Mouse (Mus musculus) lung, postnatal 14 days (tissue): ENCODE results near the gene Cym.

ENCODE experiments used
- DNase-seq: peaks from one replicate; pipeline ENCODE4 v3.0.0; 2021

The Cym gene

DNA sequence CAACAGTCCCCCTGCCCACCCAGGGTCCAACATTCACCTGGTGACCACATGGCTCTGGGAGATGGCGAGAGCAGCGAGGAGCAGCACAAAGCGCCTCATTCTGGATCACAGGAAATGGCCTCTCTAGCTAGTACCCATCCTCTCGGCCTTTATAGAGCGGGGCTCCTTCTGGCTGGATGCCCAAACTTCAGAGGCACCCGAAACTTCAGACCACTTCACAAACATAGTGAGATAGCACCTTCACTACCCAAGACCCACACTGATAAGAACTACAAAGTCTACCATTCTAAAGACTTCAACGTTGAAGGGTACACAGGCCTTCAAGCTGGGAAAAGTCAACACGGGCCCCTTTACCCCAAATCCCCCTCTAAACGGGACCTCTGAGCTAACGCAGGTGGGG, at the start of gene Cym:
TSS of gene Cym (minus strand) at position 125 of the 400 bp plus-strand sequence.
- DNase-seq, result no peak

DNA sequence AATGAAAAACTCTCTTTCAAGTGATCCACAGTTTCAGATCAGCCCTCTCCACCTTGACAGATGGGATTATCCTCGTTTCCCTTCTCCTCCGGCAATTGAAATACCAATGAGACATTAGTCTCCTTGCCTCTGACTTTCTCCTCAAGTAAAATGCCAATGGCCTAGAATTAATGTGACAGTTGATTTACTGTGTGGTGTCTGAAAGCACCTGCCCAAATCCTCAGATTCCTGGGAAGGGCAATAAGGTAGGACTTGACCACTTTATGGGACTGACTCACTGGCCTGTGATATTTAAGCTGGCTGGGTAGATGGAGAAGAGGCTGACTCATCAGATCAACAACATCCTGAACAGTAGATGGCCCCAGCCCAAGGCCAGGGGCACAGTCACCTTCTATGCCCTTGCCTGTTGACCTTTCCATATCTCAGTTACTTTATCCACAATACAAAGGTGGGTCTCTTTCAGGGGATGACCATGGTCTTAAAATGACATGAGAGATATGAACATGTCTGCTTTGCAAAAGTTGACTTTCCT, 45.3 kb upstream of the Cym start:
- no peak for DNase-seq

DNA sequence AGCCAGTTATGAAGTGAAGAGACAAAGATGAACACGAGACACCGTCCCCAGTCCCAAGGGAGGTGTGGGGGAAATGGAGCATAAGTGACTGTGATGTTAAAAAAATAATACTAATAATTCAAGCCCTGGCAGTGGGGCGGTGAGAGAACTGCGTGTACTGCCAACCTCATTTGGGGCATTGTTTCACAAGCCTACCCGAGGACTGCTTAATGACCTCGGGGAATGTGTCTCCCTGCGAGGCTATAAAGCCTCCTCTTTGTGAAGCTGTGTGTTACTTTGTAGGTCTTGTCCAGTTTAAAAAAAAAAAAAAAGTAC, 40.3 kb upstream of the Cym start:
- peak; percentile 48 for DNase-seq

DNA sequence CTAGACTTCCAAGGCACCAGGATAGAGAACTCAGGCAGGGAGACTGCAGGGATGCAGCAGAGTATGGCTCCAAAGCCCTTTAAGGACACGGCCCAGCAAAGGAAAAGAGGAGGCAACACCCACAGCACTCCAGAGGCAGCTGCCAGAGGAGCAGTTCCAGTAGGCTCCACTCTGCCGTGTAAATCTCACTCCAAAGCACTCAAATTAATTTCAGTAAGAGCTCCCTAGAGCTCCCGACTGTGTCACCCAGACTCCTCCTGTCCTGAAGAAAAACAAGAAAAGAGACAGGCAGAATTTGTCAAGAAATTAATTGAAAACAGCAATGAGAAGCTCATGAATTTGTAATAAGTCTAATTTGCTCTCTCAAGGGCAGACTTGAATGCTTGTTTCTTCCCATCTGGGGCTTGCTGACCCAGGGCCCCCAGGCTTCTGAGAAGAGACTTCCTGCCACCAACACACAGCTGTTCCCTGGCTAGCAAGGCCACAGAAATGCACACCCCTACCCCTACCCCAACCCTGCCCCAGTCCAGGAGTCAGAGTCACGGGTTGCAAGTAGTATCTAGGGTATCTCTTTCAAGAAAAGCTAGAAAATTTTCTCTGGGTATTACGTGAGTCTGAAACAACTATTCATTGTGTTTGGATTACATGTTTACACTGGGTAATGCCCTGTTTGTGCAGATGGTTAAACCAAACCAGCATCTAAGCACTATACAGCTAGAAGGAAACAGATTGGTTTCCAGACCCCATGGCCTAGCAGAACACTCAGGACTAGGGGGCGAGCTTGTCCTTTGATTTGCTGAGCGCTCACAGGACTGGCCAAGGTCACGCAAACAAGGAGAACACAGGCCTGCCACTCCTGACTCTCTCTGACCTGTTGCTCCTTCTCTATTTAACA, 39.7 kb upstream of the Cym start:
- no peak for DNase-seq

DNA sequence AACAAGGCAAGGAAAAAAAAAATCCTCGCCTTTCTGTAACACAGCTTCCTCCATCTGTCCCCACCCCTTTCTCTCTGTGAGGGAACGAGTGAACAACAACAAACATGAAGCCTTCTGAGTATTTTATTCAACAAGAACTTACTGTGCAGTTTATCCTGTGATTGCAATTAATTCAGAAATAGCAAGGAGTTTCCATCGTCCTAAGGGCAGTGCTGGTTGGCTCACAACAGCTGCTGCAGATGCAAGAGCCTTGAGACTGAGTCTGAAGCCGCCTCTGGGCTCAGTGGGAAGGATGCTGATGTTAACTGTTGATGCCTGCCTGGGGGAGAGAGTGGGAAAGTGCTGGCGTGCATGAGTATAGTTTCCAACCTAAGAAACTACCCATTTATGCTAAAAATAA, 36.4 kb upstream of the Cym start:
- no peak for DNase-seq

DNA sequence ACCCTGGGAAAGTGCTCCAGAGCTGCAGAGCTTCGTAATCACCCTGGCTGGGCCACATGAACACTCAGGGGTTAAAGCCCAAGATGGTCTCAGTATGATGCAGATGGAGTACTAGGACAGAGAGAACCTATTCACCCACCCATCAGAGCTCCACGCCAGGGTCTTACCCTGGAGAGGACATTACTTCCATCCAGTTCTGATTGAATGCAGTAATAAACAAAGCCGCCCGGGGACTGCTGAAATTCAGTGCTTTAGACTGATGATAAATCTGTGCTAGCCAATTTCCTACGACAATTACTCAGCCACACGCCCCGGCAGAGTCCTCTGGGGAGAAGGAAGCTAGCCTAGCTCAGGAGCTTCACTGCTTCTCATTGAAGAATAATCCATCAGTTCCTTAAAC, 35.2 kb upstream of the Cym start:
- DNase-seq, result no peak

DNA sequence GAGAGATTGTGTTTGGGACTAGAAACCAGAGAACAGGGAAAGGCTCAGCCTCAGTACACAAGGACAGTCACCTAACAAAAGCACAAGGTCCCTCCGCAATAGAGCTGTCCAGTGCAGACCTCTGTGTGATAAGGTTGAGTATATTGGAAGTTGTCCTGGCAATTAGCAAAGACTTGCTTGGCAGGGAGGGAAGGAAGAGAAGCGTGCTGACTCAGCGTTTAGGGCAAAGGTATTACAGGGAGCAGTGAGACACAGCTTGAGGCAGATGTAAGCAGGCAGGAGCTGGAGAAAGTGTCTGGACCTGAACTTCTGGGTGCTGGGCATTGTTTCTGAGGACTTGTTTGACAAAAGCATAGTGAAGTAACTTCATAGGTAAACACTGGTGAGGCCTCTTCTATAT, 34.5 kb upstream of the Cym start:
- no peak for DNase-seq

DNA sequence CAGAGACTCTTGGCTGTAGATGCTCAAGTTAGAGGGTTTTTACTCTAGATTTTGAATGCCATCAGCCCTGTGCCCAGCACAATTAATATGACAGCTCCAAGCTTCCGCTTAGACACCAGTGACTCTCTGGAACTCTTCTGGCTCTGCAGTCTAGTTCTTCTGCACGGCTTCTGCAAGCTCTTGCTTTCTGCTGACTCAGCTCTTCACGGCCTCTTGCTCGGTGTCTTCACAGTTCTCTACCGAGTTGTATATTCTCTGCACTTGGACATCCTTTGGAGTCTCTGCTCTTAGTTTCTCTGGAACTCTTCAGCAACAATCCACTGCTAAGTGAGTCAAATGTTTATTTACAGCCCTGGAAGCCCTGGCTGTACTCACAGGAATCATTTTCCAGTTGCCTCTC, 32.4 kb upstream of the Cym start:
- DNase-seq, result no peak

DNA sequence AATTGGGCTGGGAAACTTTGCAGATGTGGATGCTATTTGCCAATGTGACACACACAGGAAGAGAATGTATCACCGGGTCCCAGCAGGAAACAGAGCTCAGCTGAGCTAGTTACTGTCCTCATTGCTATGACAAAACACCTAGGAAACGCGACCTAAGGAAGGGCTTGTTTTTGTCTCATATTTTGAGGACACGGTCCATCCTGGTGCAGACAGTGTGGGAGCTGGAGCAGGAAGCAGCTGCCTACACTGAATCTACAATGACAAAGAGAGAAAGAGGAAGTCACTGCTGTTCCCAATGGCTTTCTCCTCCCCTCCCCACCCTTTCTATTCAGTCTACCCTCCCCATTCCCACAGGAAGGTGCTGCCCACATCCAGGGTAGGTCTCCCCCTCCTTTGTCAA, 30.5 kb upstream of the Cym start:
- no peak for DNase-seq

DNA sequence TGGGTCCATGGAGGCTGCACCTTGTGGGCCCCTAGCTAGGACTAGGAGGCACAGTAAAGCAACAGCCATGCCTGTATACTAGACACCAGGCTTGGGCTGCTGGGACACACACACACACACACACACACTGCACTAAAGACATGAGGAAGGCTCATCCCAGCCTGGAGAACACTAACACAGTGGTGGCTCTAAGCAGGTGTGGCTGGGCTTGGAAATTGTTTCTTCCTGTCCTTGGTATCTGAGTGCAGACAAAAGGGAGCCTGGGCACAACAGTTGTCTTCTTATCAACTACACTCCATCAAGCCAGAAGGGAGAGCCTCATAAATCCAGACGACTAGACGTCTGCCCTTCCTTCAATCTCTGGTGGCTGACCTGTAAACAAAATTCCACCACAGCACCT, 28.8 kb upstream of the Cym start:
- no peak for DNase-seq

DNA sequence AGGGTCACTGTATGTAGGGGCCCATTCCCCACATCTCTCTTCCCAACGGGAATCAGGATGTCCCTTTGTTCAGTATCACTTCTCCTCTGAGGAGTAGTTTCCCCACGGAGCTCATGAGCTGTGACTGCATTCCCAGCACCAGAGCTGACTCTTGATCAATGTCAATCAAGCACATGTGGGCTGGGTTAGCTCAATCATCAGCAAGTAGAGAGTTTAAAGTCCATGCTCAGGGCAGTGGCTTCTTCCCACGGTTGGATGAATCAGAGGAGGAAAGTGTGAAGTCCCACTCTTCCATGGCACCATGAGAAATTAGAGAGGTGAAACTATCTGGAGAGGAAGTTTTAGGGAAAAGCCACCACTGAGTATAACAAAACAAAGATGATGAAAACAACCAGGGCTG, 27.5 kb upstream of the Cym start:
- no peak for DNase-seq

DNA sequence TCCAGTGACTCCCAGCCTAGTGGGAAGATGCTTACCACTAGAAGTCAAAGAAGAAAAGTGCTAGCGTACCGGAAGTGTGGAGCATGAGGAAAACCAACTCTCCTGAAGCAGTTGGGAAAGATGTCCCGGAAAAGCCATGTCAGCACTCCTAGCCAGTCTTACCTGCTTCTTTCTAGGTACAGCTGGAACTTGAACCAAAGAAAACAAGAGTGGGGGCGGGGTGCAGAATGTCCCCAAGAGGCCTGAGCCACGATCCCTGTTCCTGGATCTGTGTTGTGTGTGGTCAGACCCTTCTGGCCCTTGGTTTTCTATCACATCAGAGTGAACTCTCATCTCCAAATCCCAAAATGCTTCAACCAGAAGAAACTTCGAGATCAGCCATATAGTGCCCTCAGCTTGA, 25.3 kb upstream of the Cym start:
- DNase-seq, result no peak

DNA sequence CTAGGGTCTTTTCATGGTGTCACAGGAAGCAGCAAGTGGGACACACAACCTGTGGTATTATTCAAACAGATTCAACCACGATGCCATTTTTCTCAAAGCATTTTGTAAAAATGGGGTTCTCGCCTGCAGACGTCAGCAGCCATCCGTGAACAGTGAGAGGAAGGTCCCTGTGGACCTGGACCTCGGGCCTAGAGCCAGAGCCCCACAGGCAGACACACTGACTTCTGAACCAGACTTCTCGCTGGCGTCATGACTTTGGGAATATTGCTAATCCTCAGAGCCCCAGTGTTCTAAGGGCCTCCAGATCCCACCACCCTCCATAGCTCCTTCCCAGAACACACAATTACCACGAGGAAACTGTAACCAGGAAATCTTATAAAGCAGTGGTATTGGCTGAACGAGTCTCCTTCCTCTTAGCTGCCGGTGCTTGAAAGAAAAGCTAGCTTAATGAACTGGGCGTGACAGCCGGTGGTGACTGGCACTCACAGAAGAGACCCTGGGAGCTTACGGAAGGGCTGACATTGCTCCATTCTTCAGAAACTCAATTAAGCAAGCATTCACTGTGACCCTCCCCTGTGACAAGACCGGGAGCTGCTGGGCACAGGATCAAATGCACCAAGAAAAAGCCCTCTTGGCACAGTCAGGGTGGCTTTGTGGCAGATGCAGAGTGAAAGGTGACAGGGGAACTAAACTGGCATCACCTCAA, 20.0 kb upstream of the Cym start:
- no peak for DNase-seq

DNA sequence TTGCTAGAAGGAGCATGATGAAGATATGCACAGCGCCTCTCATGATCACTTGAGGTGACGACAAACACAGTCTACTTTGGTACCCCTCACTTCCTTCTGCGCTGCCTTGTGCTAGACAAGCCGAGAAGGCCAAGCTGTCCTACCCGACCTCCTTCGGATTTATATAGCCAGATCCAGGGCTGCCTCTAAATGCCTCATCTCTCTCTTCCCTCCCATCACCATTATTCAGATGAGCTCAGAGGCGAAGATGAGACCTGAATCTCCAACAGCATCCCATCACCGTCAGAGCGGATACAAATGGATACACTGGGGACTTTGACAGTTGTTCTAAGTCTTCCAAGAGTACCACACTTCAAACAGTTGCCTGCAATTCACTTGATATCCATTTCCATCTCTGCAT, 18.1 kb upstream of the Cym start, which contains the start of gene Prok1:
TSS of gene Prok1 (minus strand) at position 101 of the 400 bp plus-strand sequence.
- no peak for DNase-seq

DNA sequence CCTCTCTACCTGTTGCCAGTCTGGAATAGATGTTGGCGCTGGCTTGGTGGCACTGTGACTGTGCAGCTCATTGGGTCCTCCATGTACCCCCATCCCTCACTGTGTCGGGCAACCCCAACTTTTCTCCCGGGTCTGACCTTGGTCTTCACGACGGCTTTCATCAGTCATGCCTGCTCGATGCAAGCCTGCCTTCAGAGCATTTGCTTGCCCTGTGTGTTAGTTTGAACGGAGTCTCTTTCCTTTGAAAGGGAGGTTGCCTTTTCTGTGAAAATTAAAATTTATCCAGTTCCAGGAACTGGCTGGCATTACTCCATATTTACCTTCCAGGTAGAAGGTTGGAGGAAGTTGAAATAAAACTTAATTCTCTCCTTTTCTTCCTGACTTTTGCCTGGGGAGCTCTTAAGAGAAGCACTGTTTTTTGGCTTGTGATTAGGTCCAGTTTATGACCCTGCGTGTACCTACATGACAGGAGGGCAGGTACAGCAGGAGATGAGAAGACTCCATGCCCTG, 17.0 kb upstream of the Cym start:
- DNase-seq, result no peak

DNA sequence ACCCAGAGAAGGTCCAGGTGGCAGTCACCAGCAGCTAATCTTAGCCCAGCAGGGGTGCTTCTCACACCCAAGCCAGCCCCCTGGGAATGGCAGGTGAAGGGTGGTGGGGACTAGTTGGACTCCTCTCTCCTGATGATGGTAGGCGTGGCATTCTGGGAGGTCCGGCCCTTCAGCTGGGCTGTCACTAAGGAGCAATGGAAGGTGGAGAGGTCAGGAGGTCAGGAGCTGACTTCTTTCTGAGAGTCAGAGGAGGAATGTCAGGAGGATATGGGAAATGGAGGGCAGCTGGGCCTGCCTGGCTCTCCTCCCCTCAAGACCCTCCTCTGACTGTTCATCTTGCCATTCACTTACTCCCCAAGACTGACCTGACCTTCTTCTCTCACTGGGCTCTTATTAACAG, 16.5 kb upstream of the Cym start:
- DNase-seq, result no peak

DNA sequence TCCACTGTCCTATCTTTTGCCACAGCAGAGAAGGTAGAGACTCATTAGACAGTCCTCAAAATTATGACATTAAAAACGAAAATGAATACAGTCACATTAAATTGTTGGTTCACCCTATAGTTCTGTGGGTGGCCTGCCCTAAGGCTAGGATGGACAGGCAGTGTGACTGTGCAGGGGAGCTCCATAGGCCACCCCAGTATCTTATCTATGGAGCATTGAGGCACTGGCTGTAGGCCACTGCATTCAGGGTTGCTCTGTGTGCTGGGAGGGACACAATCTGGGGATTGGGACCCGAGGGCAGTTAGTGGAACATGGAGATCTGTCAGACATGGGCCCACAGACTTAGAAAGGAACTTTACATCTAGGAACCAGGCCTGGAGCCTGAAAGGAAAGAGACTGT, 12.4 kb upstream of the Cym start:
- no peak for DNase-seq

DNA sequence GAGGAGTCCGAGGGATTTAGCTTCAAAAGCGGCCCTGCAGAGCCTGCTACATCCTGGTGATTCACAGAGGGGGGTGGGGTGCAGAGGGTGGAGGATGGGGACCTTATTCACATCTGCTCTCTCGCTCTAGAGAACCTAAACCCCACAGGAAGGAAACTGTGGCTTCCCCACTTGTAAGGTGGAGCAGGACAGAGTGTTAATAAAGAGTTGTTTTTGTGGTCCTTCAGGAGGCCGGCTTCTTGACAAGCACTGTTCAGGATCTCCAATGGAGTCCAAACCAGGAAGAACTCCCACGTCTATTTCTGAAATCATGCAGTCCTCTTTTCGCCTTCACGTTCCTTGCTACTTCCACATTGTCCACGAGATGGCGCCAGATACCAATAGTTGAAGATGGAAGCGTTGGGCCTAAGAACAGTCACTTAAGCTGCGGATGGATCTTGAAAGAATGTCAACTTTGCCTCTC, 11.8 kb upstream of the Cym start:
- peak; percentile 87 for DNase-seq

DNA sequence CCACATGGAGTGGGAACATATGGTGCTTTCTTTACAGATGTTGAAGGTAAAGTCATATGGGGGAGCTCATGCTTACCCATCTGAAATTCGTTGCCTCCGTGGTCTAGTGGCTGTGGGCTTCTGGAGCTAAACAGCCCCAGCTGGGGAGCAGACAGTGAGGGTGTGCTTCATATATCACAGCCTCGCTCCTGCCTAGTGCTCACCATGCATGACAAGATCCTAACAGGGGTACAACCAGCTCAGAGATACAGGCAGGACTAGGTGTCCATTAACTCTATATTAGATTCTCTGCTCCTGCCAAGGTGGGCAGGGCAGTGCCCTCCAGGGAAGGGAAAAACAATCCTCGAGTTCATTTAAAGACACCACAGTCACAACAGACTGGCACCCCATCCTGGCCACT, 9.7 kb upstream of the Cym start:
- DNase-seq, result no peak

DNA sequence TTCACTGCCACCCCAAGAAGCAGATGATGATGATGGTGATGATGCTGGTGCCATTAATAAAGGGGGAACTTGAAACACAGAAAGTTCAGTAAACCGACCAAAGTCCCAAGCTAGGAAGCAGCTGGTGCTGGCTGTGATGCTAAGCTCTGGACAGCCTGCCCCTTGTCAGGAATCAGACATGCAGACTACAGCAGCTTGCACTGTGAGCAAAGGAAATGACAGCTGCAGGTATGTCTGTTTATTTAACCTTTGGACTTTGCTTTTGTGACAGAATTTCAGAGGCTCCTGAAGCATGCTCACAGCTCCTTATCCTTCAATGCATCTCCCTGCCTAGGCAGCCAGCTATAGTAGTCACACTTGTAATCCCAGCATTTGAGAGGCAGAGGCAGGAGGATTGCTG, 9.0 kb upstream of the Cym start, which contains the start of gene A630076J17Rik:
TSS of gene A630076J17Rik (plus strand) at position 88 of the 400 bp plus-strand sequence.
- no peak for DNase-seq

DNA sequence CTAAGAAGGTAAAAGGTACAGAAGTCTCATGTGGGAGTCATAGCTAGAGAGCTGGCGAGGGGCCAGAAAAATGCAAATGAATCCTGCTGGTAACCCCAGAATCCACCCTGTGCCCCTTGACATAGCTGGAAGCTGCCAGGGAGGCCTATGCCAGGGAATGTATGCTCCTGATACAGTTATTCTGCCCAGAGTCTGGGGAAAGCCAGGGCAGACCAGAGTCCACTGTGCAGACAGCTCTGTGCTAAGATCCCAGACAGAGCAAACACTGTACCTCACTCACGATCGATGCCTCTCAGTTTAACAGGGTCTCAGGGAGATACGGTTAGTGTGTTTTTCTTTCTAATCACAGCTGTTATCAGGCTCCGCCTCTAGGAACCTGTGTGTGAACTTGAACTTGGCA, 8.3 kb upstream of the Cym start:
- no peak for DNase-seq

DNA sequence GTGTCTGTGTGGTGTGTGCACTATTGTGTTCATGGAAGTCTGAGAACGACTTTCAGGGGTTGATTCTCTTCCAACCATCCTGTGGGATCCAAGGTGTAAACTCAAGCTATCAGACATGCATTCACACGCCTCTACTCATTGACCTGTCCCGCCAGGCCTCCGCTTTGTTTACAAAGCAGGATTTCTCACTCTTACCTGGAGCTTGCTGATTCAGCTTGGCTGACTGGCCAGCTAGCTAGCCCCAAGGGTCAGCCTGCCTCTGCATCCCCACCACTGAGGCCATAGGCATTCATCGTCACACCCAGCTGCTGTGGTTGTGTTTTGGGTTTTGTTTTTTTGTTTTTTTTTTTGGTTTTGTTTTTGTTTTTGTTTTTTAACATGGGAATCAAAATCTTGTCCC, 7.7 kb upstream of the Cym start:
- DNase-seq, result no peak

DNA sequence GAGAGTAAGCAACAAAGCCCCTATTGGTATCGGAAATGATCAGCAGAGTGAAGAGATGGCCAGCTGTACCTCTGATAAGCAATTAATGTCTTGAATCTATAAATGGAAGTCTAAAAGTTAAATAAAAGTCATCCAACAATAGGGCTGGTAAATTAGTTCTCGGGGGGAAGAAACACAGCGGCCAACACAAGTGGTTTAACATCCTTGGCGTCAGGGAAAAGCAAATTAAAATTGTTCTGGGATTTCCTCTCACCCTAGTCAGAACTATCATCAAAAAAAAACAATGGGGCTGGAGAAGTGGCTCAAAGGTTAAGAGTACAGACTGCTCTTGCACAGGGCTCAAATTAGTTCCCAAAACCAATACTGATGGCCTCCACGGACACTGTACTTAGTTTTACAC, 4.3 kb upstream of the Cym start:
- no peak for DNase-seq

DNA sequence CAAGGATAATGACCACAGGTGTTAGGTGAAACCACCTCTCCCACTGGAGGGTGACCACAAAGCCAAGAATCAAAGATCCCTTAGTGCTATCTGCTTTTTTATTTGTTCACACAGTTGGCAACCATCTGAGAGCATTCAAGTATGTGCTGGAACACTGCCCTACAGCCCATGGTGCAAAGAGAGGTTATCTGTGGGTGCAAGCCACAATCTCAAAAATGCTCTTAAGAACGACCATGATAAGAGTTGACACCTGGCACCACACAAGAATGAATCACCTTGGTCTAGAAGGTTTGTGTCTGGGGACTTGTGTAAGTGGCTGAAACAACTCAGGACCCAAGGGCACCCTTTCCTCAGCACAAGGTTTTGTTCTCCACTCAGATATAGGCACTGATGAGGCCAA, 1.7 kb upstream of the Cym start:
- no peak for DNase-seq
